Comparison of ENCODE assay signal across 14 mouse cellular contexts in genomic region chr1:78190386-78191111, GRCm38 (mm10). TPM values are rescaled to one million over a fixed set of nuclear protein-coding genes. Genes with fewer than 3 reads are reported as not detected.
DNase-seq lines count a peak whose midpoint lies in the region; ATAC-seq lines count a peak whose summit lies in the region.
"Had no signal": no experiment of that assay in that cellular context is flagged by ENCODE, and none has a peak within 500 bp of the region (broad histone marks: within the 10 kb centered on the region; RNA-seq: fewer than 3 reads in every experiment).

No protein-coding gene starts in this region.

- peaks cover 60% of the 10 kb centered on the region for H3K4me1 ChIP-seq in embryonic facial prominence, embryonic 10.5 days
- peaks cover 10% of the 10 kb centered on the region; the same call in 1 of the 2 replicates for H3K4me1 ChIP-seq in embryonic facial prominence, embryonic 15.5 days
- H3K4me1 ChIP-seq in limb, embryonic 10.5 days = peaks cover 37% of the 10 kb centered on the region

- peak overlapping the region; percentile 66 for H3K4me2 ChIP-seq in embryonic facial prominence, embryonic 15.5 days (replicated peaks)

- H3K36me3 ChIP-seq in embryonic facial prominence, embryonic 10.5 days (replicated peaks) = no peaks in the 10 kb centered on the region
- no peaks in the 10 kb centered on the region for H3K36me3 ChIP-seq in embryonic facial prominence, embryonic 15.5 days
- H3K36me3 ChIP-seq in limb, embryonic 10.5 days = no peaks in the 10 kb centered on the region

- peaks cover 98% of the 10 kb centered on the region for H3K27me3 ChIP-seq in embryonic facial prominence, embryonic 10.5 days (replicated peaks; ENCODE audit: low read depth, poor library complexity, severe bottlenecking)
- peaks cover 49% of the 10 kb centered on the region for H3K27me3 ChIP-seq in embryonic facial prominence, embryonic 15.5 days
- peaks cover 100% of the 10 kb centered on the region for H3K27me3 ChIP-seq in limb, embryonic 10.5 days (ENCODE audit: low read depth, poor library complexity, severe bottlenecking)

- no peaks in the 10 kb centered on the region for H3K9me3 ChIP-seq in embryonic facial prominence, embryonic 10.5 days
- H3K9me3 ChIP-seq in embryonic facial prominence, embryonic 15.5 days (replicated peaks) = no peaks in the 10 kb centered on the region
- no peaks in the 10 kb centered on the region for H3K9me3 ChIP-seq in limb, embryonic 10.5 days (replicated peaks)

- WGBS in embryonic facial prominence, embryonic 10.5 days = 6% methylated on average over 12 of the region's 12 CpGs
- 19% methylated on average over 12 of the region's 12 CpGs for WGBS in embryonic facial prominence, embryonic 15.5 days
- WGBS in limb, embryonic 10.5 days = 4% methylated on average over 12 of the region's 12 CpGs

- peak; percentile 49 for DNase-seq in embryonic facial prominence, embryonic 10.5 days (ENCODE audit: low spot score)
- DNase-seq in limb, embryonic 10.5 days (ENCODE audit: low spot score) = peak; percentile 49
- peak; percentile 70 for DNase-seq in neural tube, embryonic 10.5 days (ENCODE audit: extremely low spot score, low spot score)
- no peak for DNase-seq in left cerebral cortex, postnatal 36 days (ENCODE audit: low spot score in 2 of 2)
- no peak for DNase-seq in layer of hippocampus, postnatal 25 days (ENCODE audit: extremely low spot score in 1 of 2, low spot score in 1 of 2)
- DNase-seq: adrenal gland, postnatal 10 days; kidney, adult 11 months; spleen, adult 18-20 months had no signal

- intact Hi-C loops in left cerebral cortex, postnatal 36 days (cut with DNase I) = no loop called here

- 0 out of 2 replicates have a peak overlapping the region, but pooled peaks have one; percentile 26 for H3K9ac ChIP-seq in embryonic facial prominence, embryonic 15.5 days

- no peak for ATAC-seq in embryonic facial prominence, embryonic 15.5 days (ENCODE audit: insufficient number of reproducible peaks, low FRiP score, low TSS enrichment, low read depth)
- no peak for ATAC-seq in frontal cortex, adult (ENCODE audit: low TSS enrichment)

- H3K4me3 ChIP-seq in embryonic facial prominence, embryonic 10.5 days = peak overlapping the region; percentile 65
- peak overlapping the region; percentile 61 for H3K4me3 ChIP-seq in embryonic facial prominence, embryonic 15.5 days (replicated peaks)
- H3K4me3 ChIP-seq in limb, embryonic 10.5 days = peak overlapping the region; percentile 54; the same call in 1 of the 2 replicates

- H3K27ac ChIP-seq in embryonic facial prominence, embryonic 10.5 days (replicated peaks) = peak overlapping the region; percentile 90
- peak overlapping the region; percentile 91 for H3K27ac ChIP-seq in embryonic facial prominence, embryonic 15.5 days (replicated peaks)
- 0 out of 2 replicates have a peak overlapping the region, but pooled peaks have one; percentile 66 for H3K27ac ChIP-seq in limb, embryonic 10.5 days

RNA-seq across cellular contexts. Expression of gene Pax3, which starts 6.4 kb away (rescaled TPM):
- 16.6 and 17.7 TPM in 2 replicates for polyA plus RNA-seq in embryonic facial prominence, embryonic 10.5 days (2016; fragmentation: Nextera tagmentation; extraction: Ambion mirVana)
- 47.0 and 47.2 TPM in 2 replicates for polyA plus RNA-seq in embryonic facial prominence, embryonic 15.5 days (2015; fragmentation: Nextera tagmentation; extraction: Ambion mirVana)
- 11.5 and 12.6 TPM in 2 replicates for polyA plus RNA-seq in limb, embryonic 10.5 days (2016; fragmentation: Nextera tagmentation; extraction: Ambion mirVana)
- total RNA-seq in left cerebral cortex, postnatal 36 days (2021) = not detected
- not detected for total RNA-seq in layer of hippocampus, postnatal 25 days (2021)
- total RNA-seq: gastrocnemius, adult 8-10 months; megakaryocyte, adult 5-6 weeks had no signal
- polyA plus RNA-seq: large intestine, adult 2 months; liver, embryonic 16.5 days had no signal

Comparison
In these comparisons a context has a peak if more than half of its experiments do, and no peak if none do; other contexts are left out.
1. DNase-seq: peak in embryonic facial prominence, embryonic 10.5 days (single experiment), limb, embryonic 10.5 days (single experiment) and neural tube, embryonic 10.5 days (single experiment); none in left cerebral cortex, postnatal 36 days (0 of 2) and layer of hippocampus, postnatal 25 days (0 of 2).
2. Peak in every context shown above with its lines, with median percentiles within 50 percentile points of each other: H3K27ac ChIP-seq and H3K4me3 ChIP-seq.